Mouse (Mus musculus): ENCODE results near the gene Arl15. TPM values are rescaled to one million over a fixed set of nuclear protein-coding genes. Genes with fewer than 3 reads are reported as not detected.

The Arl15 gene
- polyA plus RNA-seq, 1 experiment: 1.3 TPM

- H3K4me3 ChIP-seq (ENCODE audit: extremely low read depth, insufficient read depth, insufficient read length): no peak overlapping the region
- H3K27me3 ChIP-seq (ENCODE audit: control insufficient read depth, insufficient read depth, low read length): no peaks in the 10 kb centered on the region
- TF ChIP-seq POLR2A (IDR thresholded peaks at IDR 0.05; ENCODE audit: low read depth, low read length): no peak
- no peak for TF ChIP-seq CTCF (IDR thresholded peaks at IDR 0.05; ENCODE audit: extremely low read depth, insufficient read depth, insufficient read length, insufficient replicate concordance)
- 96% methylated on average over 7 of the region's 7 CpGs for WGBS
- H3K27ac ChIP-seq (ENCODE audit: insufficient read depth, low read length): no peak overlapping the region
- no peak for DNase-seq (ENCODE audit: low read depth in 1 of 2, low spot score in 2 of 2)
- H3K36me3 ChIP-seq (ENCODE audit: control insufficient read depth, insufficient read depth, low read length): no peaks in the 10 kb centered on the region; the same call in 1 of the 2 replicates
- H3K4me1 ChIP-seq (ENCODE audit: control insufficient read depth, insufficient read depth, insufficient read length): no peaks in the 10 kb centered on the region
Observed at GRCm38 (mm10) chr13:114107499-114107898, 313.2 kb downstream of the Arl15 start.

- 87% methylated on average over 10 of the region's 10 CpGs for WGBS
- Histone ChIP-seq H3K4me1 (ENCODE audit: control insufficient read depth, insufficient read depth, insufficient read length) (no peaks in the 10 kb centered on the region), H3K4me3 (ENCODE audit: extremely low read depth, insufficient read depth, insufficient read length) (no peak overlapping the region), H3K36me3 (ENCODE audit: control insufficient read depth, insufficient read depth, low read length) (no peaks in the 10 kb centered on the region), H3K27me3 (ENCODE audit: control insufficient read depth, insufficient read depth, low read length) (no peaks in the 10 kb centered on the region), H3K27ac (ENCODE audit: insufficient read depth, low read length) (no peak overlapping the region)
- no peak for DNase-seq (ENCODE audit: low read depth in 1 of 2, low spot score in 2 of 2)
- TF ChIP-seq POLR2A (IDR thresholded peaks at IDR 0.05; ENCODE audit: low read depth, low read length): no peak
- TF ChIP-seq CTCF (IDR thresholded peaks at IDR 0.05; ENCODE audit: extremely low read depth, insufficient read depth, insufficient read length, insufficient replicate concordance): no peak
Observed at GRCm38 (mm10) chr13:114109441-114109840, 315.1 kb downstream of the Arl15 start.

DNA sequence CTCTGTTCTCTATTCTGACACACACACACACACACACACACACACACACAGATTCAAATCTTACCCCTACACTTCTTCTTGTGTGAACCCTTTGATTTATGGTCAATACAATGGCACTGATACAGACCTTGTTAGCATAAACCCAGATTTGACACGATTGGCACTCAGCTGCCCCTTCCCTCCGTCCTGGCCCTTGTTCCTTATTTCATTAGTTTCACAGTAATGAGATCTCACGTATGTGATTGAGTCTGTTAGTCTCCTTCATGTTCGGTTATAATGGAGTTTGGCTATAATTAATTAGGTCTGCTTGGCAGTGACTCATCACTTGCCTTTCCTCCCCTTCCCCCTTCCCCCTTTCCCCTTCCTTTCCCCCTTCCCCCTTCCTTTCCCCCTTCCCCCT lies 315.5 kb downstream of the Arl15 start:
- no peak overlapping the region for H3K27ac ChIP-seq (ENCODE audit: insufficient read depth, low read length)
- TF ChIP-seq CTCF (IDR thresholded peaks at IDR 0.05; ENCODE audit: extremely low read depth, insufficient read depth, insufficient read length, insufficient replicate concordance) (no peak), POLR2A (IDR thresholded peaks at IDR 0.05; ENCODE audit: low read depth, low read length) (no peak)
- no peaks in the 10 kb centered on the region for H3K36me3 ChIP-seq (ENCODE audit: control insufficient read depth, insufficient read depth, low read length)
- WGBS: 81% methylated on average over 4 of the region's 4 CpGs
- no peak overlapping the region for H3K4me3 ChIP-seq (ENCODE audit: extremely low read depth, insufficient read depth, insufficient read length)
- H3K4me1 ChIP-seq (ENCODE audit: control insufficient read depth, insufficient read depth, insufficient read length): no peaks in the 10 kb centered on the region
- no peak for DNase-seq (ENCODE audit: low read depth in 1 of 2, low spot score in 2 of 2)
- no peaks in the 10 kb centered on the region for H3K27me3 ChIP-seq (ENCODE audit: control insufficient read depth, insufficient read depth, low read length)

DNA sequence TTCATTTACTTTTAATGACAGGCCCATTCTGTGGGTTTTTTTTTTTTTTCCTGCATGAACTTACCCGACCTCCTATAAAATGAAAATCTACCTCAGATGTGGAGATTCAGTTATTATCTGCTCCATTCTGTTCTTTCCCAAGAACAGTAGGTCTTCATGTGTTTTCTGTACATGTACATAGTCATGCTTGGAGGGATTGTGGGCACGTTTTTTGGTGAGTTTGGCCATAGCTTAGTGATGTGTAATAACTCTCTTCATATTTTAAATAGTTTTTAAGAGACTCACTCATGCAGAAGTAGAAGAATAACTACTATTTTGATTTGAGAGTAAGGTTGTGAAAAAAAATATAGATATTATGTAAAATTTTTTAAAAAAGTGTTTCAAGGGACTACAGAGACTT lies 319.2 kb downstream of the Arl15 start:
- H3K4me1 ChIP-seq (ENCODE audit: control insufficient read depth, insufficient read depth, insufficient read length): no peaks in the 10 kb centered on the region
- H3K4me3 ChIP-seq (ENCODE audit: extremely low read depth, insufficient read depth, insufficient read length): no peak overlapping the region
- no peaks in the 10 kb centered on the region for H3K36me3 ChIP-seq (ENCODE audit: control insufficient read depth, insufficient read depth, low read length)
- 78% methylated on average over 2 of the region's 2 CpGs for WGBS
- H3K27ac ChIP-seq (ENCODE audit: insufficient read depth, low read length): no peak overlapping the region
- no peaks in the 10 kb centered on the region for H3K27me3 ChIP-seq (ENCODE audit: control insufficient read depth, insufficient read depth, low read length)
- no peak for DNase-seq (ENCODE audit: low read depth in 1 of 2, low spot score in 2 of 2)
- no peak for TF ChIP-seq CTCF (IDR thresholded peaks at IDR 0.05; ENCODE audit: extremely low read depth, insufficient read depth, insufficient read length, insufficient replicate concordance)

- 96% methylated on average over 12 of the region's 12 CpGs for WGBS
- DNase-seq (ENCODE audit: low read depth in 1 of 2, low spot score in 2 of 2): no peak
- H3K4me3 ChIP-seq (ENCODE audit: extremely low read depth, insufficient read depth, insufficient read length): no peak overlapping the region
- TF ChIP-seq CTCF (IDR thresholded peaks at IDR 0.05; ENCODE audit: extremely low read depth, insufficient read depth, insufficient read length, insufficient replicate concordance) (no peak), POLR2A (IDR thresholded peaks at IDR 0.05; ENCODE audit: low read depth, low read length) (no peak)
- H3K4me1 ChIP-seq (ENCODE audit: control insufficient read depth, insufficient read depth, insufficient read length): no peaks in the 10 kb centered on the region
- no peaks in the 10 kb centered on the region for H3K36me3 ChIP-seq (ENCODE audit: control insufficient read depth, insufficient read depth, low read length)
- no peaks in the 10 kb centered on the region for H3K27me3 ChIP-seq (ENCODE audit: control insufficient read depth, insufficient read depth, low read length)
- no peak overlapping the region for H3K27ac ChIP-seq (ENCODE audit: insufficient read depth, low read length)
Observed at GRCm38 (mm10) chr13:114114586-114114985, 320.3 kb downstream of the Arl15 start.

- Histone ChIP-seq H3K27me3 (ENCODE audit: control insufficient read depth, insufficient read depth, low read length) (no peaks in the 10 kb centered on the region), H3K36me3 (ENCODE audit: control insufficient read depth, insufficient read depth, low read length) (no peaks in the 10 kb centered on the region), H3K27ac (ENCODE audit: insufficient read depth, low read length) (no peak overlapping the region), H3K4me1 (ENCODE audit: control insufficient read depth, insufficient read depth, insufficient read length) (no peaks in the 10 kb centered on the region), H3K4me3 (ENCODE audit: extremely low read depth, insufficient read depth, insufficient read length) (no peak overlapping the region)
- DNase-seq (ENCODE audit: low read depth in 1 of 2, low spot score in 2 of 2): no peak
- no peak for TF ChIP-seq POLR2A (IDR thresholded peaks at IDR 0.05; ENCODE audit: low read depth, low read length)
- TF ChIP-seq CTCF (IDR thresholded peaks at IDR 0.05; ENCODE audit: extremely low read depth, insufficient read depth, insufficient read length, insufficient replicate concordance): no peak
- 94% methylated on average over 4 of the region's 4 CpGs for WGBS
Observed at GRCm38 (mm10) chr13:114115106-114115505, 320.8 kb downstream of the Arl15 start.

GRCm38 (mm10) chr13:114118104-114118830 lies 324.0 kb downstream of the Arl15 start:
- Histone ChIP-seq H3K4me1 (ENCODE audit: control insufficient read depth, insufficient read depth, insufficient read length) (no peaks in the 10 kb centered on the region), H3K27ac (ENCODE audit: insufficient read depth, low read length) (no peak overlapping the region), H3K27me3 (ENCODE audit: control insufficient read depth, insufficient read depth, low read length) (no peaks in the 10 kb centered on the region), H3K36me3 (ENCODE audit: control insufficient read depth, insufficient read depth, low read length) (no peaks in the 10 kb centered on the region), H3K4me3 (ENCODE audit: extremely low read depth, insufficient read depth, insufficient read length) (no peak overlapping the region)
- WGBS: 93% methylated on average over 19 of the region's 19 CpGs
- TF ChIP-seq CTCF (IDR thresholded peaks at IDR 0.05; ENCODE audit: extremely low read depth, insufficient read depth, insufficient read length, insufficient replicate concordance) (no peak), POLR2A (IDR thresholded peaks at IDR 0.05; ENCODE audit: low read depth, low read length) (no peak)
- no peak for DNase-seq (ENCODE audit: low read depth in 1 of 2, low spot score in 2 of 2)
